Mouse (Mus musculus) T-cell, adult 2 months (primary cell): ENCODE data around the gene Mdm2.

ENCODE experiments used
- DNase-seq: peaks from one replicate; pipeline ENCODE4 v3.0.0; 2022; ENCODE audit warnings: low spot score

Gene Mdm2

DNA sequence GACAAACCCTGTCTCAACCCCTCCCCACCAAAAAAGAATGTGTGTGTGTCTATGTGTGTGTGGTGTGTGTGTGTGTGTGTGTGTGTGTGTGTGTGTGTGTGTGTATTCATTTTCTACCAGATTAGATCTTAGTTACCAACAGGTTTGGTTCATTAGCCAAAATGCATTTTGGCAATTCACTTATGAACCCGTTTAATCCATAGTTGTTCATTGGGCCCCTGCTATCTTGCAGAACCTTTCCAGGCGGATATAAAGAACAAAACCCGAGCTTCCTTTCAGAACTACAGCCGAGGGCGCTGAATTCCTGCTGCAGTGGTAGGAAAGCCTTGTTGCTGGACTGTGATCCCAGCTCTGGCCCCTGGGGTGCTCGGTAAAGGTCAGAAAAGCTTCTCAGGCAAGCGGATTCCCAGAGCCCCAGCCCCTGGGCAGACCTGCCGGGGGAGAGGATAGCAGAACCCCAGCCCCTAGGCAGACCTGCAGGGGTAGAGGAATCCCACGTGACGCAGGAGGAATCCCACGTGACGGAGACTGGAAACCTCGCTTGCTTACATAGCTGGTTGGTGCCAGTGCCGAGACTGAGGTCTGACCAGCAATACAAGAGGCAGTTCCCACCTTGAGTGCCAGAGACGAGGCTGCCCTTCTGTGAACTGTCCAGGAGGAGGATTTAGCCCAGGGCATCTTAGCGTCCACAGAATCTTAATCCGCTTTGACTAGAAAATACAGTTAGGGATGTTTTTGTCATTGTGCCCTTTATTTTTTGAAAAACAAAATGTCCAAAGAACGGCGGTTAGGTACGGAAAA, 69.0 kb downstream of the Mdm2 start:
- DNase-seq: no peak

DNA sequence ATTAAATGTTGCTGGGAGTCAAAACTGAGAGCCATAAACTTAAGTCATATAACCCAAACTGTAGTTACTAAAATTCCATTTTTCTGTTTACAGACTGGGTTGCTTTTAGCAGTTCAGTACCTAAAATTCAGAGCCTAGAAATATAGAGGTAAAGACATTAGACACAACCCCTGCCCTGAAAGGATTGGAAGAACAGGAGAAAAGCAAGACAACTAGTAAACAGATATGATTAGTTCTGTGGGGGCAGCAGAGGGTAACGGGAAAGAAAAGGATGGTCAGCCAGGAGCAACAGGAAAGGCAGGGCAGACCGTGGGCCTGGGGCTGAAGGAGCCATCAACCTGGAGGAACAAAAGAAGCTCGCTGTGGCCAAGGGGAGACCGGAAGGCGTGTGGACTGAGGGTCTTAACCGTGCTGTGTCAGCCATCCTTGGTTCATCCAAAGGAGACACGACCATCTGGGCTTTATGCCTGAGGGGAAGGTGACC, 69.9 kb downstream of the Mdm2 start:
- DNase-seq: no peak

GRCm38 (mm10) chr10:117639899-117640594, 70.5 kb downstream of the Mdm2 start:
- DNase-seq: peak; percentile 30

DNA sequence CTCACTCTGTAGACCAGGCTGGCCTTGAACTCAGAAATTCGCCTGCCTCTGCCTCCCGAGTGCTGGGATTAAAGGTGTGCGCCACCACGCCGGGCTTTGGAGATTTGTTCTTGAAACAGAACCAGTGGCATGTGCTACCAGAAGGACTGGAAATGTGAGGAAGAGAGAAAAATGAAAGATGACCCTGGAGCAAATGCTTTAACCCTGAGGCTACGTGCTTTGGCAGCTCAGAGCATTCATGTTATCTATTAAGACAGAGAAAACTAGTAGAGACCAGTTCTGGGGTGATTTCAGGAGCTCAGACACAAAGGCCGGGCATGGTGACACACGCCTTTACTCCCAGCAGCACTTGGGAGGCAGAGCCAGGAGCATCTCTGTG, 71.3 kb downstream of the Mdm2 start:
- no peak for DNase-seq
